Mouse (Mus musculus) heart, adult 10 weeks (tissue): ENCODE data around the gene Zfand2b. TPM values are rescaled to one million over a fixed set of nuclear protein-coding genes. Genes with fewer than 3 reads are reported as not detected.

Experiments
- polyA plus RNA-seq: library from polyadenylated mRNA; stranded (reverse); fragments of 350-450 nt; fragmentation: Illumina TruSeq; extraction: RNeasy Lipid Tissue Mini Kit (QIAGEN cat#74804); gene quantifications from one replicate; pipeline ENCODE4 v1.2.3, GENCODE M21; 2014; ENCODE audit warnings: low read depth, low replicate concordance

Gene Zfand2b
- polyA plus RNA-seq = 18.5 TPM

GRCm38 (mm10) chr1:75168472-75169464 lies at the start of gene Zfand2b:
Zfand2b (plus strand) TSS chr1:75168646.

GRCm38 (mm10) chr1:75124346-75125321 lies 43.8 kb upstream of the Zfand2b start, which contains the start of gene Nhej1:
Nhej1 (minus strand) TSS chr1:75125200.

GRCm38 (mm10) chr1:75133421-75134207 lies 34.8 kb upstream of the Zfand2b start, which contains the start of gene Slc23a3:
Slc23a3 (minus strand) TSS chr1:75133890.

GRCm38 (mm10) chr1:75142301-75143261 lies 25.9 kb upstream of the Zfand2b start, which contains the start of the genes Cnppd1 and Retreg2:
Cnppd1 (minus strand) TSS chr1:75142711.
Retreg2 (plus strand) TSS chr1:75142778.

GRCm38 (mm10) chr1:75180105-75180590 lies 11.7 kb downstream of the Zfand2b start, which contains the start of gene Abcb6:
Abcb6 (minus strand) TSS chr1:75180392.

GRCm38 (mm10) chr1:75191622-75192402 lies 23.4 kb downstream of the Zfand2b start, which contains the start of the genes Ankzf1 and Atg9a:
Ankzf1 (plus strand) TSS chr1:75192151.
Atg9a (minus strand) TSS chr1:75192196.

GRCm38 (mm10) chr1:75210136-75211087 lies 42.0 kb downstream of the Zfand2b start, which contains the start of the genes Glb1l and Stk16:
Glb1l (minus strand) TSS chr1:75210813.
Stk16 (plus strand) TSS chr1:75210838.

GRCm38 (mm10) chr1:75219531-75219930 lies 51.1 kb downstream of the Zfand2b start, which contains the start of gene Tuba4a:
Tuba4a (minus strand) TSS chr1:75219865.

Other genes starting within 250 kb of the Zfand2b start
- gene Cfap65, start 233.0 kb upstream of the Zfand2b start, polyA plus RNA-seq = not detected
- gene Ihh, start 217.0 kb upstream of the Zfand2b start, polyA plus RNA-seq = not detected
- 6.0 TPM for gene Nhej1, start 43.4 kb upstream of the Zfand2b start, polyA plus RNA-seq
- 0.92 TPM for gene Slc23a3, start 34.8 kb upstream of the Zfand2b start, polyA plus RNA-seq
- 31.4 TPM for gene Cnppd1, start 25.9 kb upstream of the Zfand2b start, polyA plus RNA-seq
- gene Retreg2, start 25.9 kb upstream of the Zfand2b start, polyA plus RNA-seq = 22.9 TPM
- 19.1 TPM for gene Abcb6, start 11.7 kb downstream of the Zfand2b start, polyA plus RNA-seq
- gene Ankzf1, start 23.5 kb downstream of the Zfand2b start, polyA plus RNA-seq = 18.6 TPM
- 60.8 TPM for gene Atg9a, start 23.6 kb downstream of the Zfand2b start, polyA plus RNA-seq
- 3.8 TPM for gene Glb1l, start 42.2 kb downstream of the Zfand2b start, polyA plus RNA-seq
- 57.6 TPM for gene Stk16, start 42.2 kb downstream of the Zfand2b start, polyA plus RNA-seq
- gene Tuba4a, start 51.2 kb downstream of the Zfand2b start, polyA plus RNA-seq = 524 TPM
- gene A630095N17Rik, start 63.5 kb downstream of the Zfand2b start, polyA plus RNA-seq = not detected
- 138 TPM for gene Dnajb2, start 67.8 kb downstream of the Zfand2b start, polyA plus RNA-seq
- gene Ptprn, start 95.9 kb downstream of the Zfand2b start, polyA plus RNA-seq = 1.8 TPM
- not detected for gene Resp18, start 109.8 kb downstream of the Zfand2b start, polyA plus RNA-seq
- gene Dnpep, start 149.3 kb downstream of the Zfand2b start, polyA plus RNA-seq = 85.9 TPM
- gene Des, start 191.7 kb downstream of the Zfand2b start, polyA plus RNA-seq = 1,259 TPM
- gene Speg, start 206.7 kb downstream of the Zfand2b start, polyA plus RNA-seq = 125 TPM